Mouse (Mus musculus): Measurements from ENCODE around the gene Fbll1.

DNA sequence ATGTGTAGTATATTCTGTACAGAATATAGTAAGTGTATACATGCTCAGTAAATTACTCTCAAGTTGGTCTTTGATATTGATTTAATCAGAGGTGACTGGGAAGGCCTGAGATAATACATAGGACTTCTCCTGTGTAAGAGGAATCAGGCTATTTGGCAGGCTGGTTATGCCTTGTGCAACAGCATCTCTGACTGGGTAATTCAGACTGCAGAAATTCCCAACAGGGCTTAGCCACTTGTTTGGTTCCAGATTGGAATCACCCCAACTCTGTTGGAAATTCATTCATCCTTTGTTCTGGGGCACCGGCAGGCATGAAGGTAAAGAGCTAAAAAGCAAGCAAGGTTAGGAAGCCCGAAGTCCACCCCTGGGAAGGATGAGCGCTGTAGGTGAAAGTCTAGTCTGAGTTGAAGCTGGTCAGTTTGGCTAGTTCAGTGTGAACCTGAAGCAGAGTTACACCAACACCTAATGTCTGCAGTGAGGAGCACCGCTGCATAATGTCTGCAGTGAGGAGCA lies 43.7 kb downstream of the Fbll1 start:
- no peak for TF ChIP-seq CTCF (IDR thresholded peaks at IDR 0.05; ENCODE audit: borderline replicate concordance, insufficient read depth, low read depth, low read length)
- no peak for TF ChIP-seq POLR2A (IDR thresholded peaks at IDR 0.05; ENCODE audit: borderline replicate concordance, insufficient read depth, low read length)

Measured in cerebellum, adult 2 months (tissue).